Mouse (Mus musculus) left cerebral cortex, adult 8-10 months (tissue): Measurements from ENCODE around the gene Apopt1. TPM values are rescaled to one million over a fixed set of nuclear protein-coding genes. Genes with fewer than 3 reads are reported as not detected.

ENCODE experiments used
- total RNA-seq, 4 experiments: library from RNA; stranded (reverse); gene quantifications; 2 replicates each; pipeline ENCODE4 v1.2.4; 2022

Apopt1 gene
- total RNA-seq, 4 experiments from 2014 or later, result 38.6 to 41.1 (median 39.6) TPM

Other genes with a start within 250 kb of the Apopt1 start
- 1 to 10 TPM; 3.0 to 5.1 (median 3.8) TPM for gene Gm266, start 227.4 kb upstream of the Apopt1 start, total RNA-seq
- gene Eif5, start 175.2 kb upstream of the Apopt1 start, total RNA-seq, result 100 to 1,000 TPM; 244 to 339 (median 284) TPM
- gene Mark3, start 138.7 kb upstream of the Apopt1 start, total RNA-seq, result 10 to 100 TPM; 84.7 to 97.3 (median 85.8) TPM
- gene Ckb, start 40.9 kb upstream of the Apopt1 start, total RNA-seq, result 1,000 to 10,000 TPM; 1,860 to 1,987 (median 1,908) TPM
- 10 to 100 TPM; 18.6 to 22.6 (median 20.8) TPM for gene Trmt61a, start 35.2 kb upstream of the Apopt1 start, total RNA-seq
- 10 to 100 TPM; 59.0 to 65.9 (median 59.6) TPM for gene Bag5, start within 50 bp of the Apopt1 start, total RNA-seq
- gene Klc1, start 45.6 kb downstream of the Apopt1 start, total RNA-seq, result 100 to 1,000 TPM; 689 to 762 (median 731) TPM
- 1 to 10 TPM; 6.0 to 6.7 (median 6.4) TPM for gene Xrcc3, start 100.6 kb downstream of the Apopt1 start, total RNA-seq
- gene Zfyve21, start 100.9 kb downstream of the Apopt1 start, total RNA-seq, result 10 to 100 TPM; 20.3 to 24.5 (median 21.7) TPM
- 10 to 100 TPM; 56.1 to 61.6 (median 58.2) TPM for gene Ppp1r13b, start 194.8 kb downstream of the Apopt1 start, total RNA-seq